Mouse (Mus musculus) kidney, embryonic 14.5 days (tissue): Measurements from ENCODE around the gene Rreb1. TPM values are rescaled to one million over a fixed set of nuclear protein-coding genes. Genes with fewer than 3 reads are reported as not detected.
A peak's percentile ranks its signal among the peaks of the same experiment; 100 is the strongest.

Source experiments
- ATAC-seq: fragments of 200-750 bp; cut with Nextera tagmentation; 2 replicates; pipeline ENCODE4 v1.8.0; 2017; ENCODE audit warnings: moderate number of reproducible peaks, mild to moderate bottlenecking, moderate TSS enrichment, moderate library complexity; ENCODE audit not compliant: low FRiP score, low TSS enrichment
- H3K27ac ChIP-seq: fragments of 300-500 bp; sonication (generic); 2 replicates; pipeline ENCODE4 v1.5.1; 2014; ENCODE audit warnings: low read depth, mild to moderate bottlenecking, low read length, moderate library complexity, mixed read lengths
- H3K27me3 ChIP-seq: fragments of 300-500 bp; sonication (generic); 2 replicates; pipeline ENCODE4 v1.6.1; 2014; ENCODE audit warnings: mild to moderate bottlenecking, low read length; ENCODE audit not compliant: control insufficient read depth, insufficient read depth
- H3K36me3 ChIP-seq: fragments of 300-500 bp; sonication (generic); 2 replicates; pipeline ENCODE4 v1.6.1; 2014; ENCODE audit warnings: low read length, mixed read lengths; ENCODE audit not compliant: control insufficient read depth, insufficient read depth
- H3K4me1 ChIP-seq: fragments of 300-500 bp; sonication (generic); 2 replicates; pipeline ENCODE4 v1.6.1; 2014; ENCODE audit warnings: low read length, mixed read lengths; ENCODE audit not compliant: control insufficient read depth, insufficient read depth
- H3K4me2 ChIP-seq: fragments of 300-500 bp; sonication (generic); replicated peaks from 2 replicates; pipeline ENCODE4 v1.6.1; 2014; ENCODE audit warnings: low read depth, mild to moderate bottlenecking, low read length
- H3K4me3 ChIP-seq: fragments of 300-500 bp; sonication (generic); 2 replicates; pipeline ENCODE4 v1.5.1; 2014; ENCODE audit warnings: mild to moderate bottlenecking, low read length
- H3K9ac ChIP-seq: fragments of 300-500 bp; sonication (generic); 2 replicates; pipeline ENCODE4 v1.6.1; 2014; ENCODE audit warnings: low read depth, mild to moderate bottlenecking, low read length, moderate library complexity
- H3K9me3 ChIP-seq: fragments of 300-500 bp; sonication (generic); 2 replicates; pipeline ENCODE4 v1.6.1; 2016; ENCODE audit warnings: low read length; ENCODE audit not compliant: control insufficient read depth
- WGBS: fragments of 180-500 bp; shearing (Covaris S2); extraction: QIAGEN DNeasy Blood & Tissue Kit; methylation state at CpG from one replicate; pipeline ENCODE4 v1.1.7; 2014; 5-methylcytosine and 5-hydroxymethylcytosine counted together
- polyA plus RNA-seq: library from polyadenylated mRNA; unstranded; fragments of >200 nt; fragmentation: Nextera tagmentation; extraction: Ambion mirVana; gene quantifications from 2 replicates; pipeline ENCODE4 v1.2.1, GENCODE M21; 2014

Gene Rreb1
- polyA plus RNA-seq, 1 experiment from 2014 or later, result 16.7 TPM

- 90% methylated on average over 5 of the region's 5 CpGs for WGBS
- Histone ChIP-seq H3K36me3 (peaks cover 35% of the 10 kb centered on the region), H3K4me3 (no peak overlapping the region)
Observed at GRCm38 (mm10) chr13:37974731-37975130, 196.5 kb downstream of the Rreb1 start.

GRCm38 (mm10) chr13:37979506-37979905, 201.3 kb downstream of the Rreb1 start:
- Histone ChIP-seq H3K27me3 (no peaks in the 10 kb centered on the region), H3K27ac (no peak overlapping the region), H3K4me2 (no peak overlapping the region), H3K9ac (no peak overlapping the region), H3K9me3 (no peaks in the 10 kb centered on the region), H3K4me1 (no peaks in the 10 kb centered on the region), H3K36me3 (peaks cover 81% of the 10 kb centered on the region), H3K4me3 (no peak overlapping the region)
- ATAC-seq, result no peak
- WGBS, result 96% methylated on average over 12 of the region's 12 CpGs

More at GRCm38 (mm10) chr13:37974731-37975130, 196.5 kb downstream of the Rreb1 start:
- H3K9me3 ChIP-seq, result no peaks in the 10 kb centered on the region
- H3K27me3 ChIP-seq, result no peaks in the 10 kb centered on the region
- no peaks in the 10 kb centered on the region for H3K4me1 ChIP-seq
- ATAC-seq, result no peak
- H3K27ac ChIP-seq, result no peak overlapping the region
- no peak overlapping the region for H3K4me2 ChIP-seq
- H3K9ac ChIP-seq, result no peak overlapping the region

- H3K9ac ChIP-seq, result no peak overlapping the region
- no peak overlapping the region for H3K4me3 ChIP-seq
- 92% methylated on average over 10 of the region's 10 CpGs for WGBS
- no peak for ATAC-seq
- no peaks in the 10 kb centered on the region for H3K9me3 ChIP-seq
- H3K4me1 ChIP-seq, result no peaks in the 10 kb centered on the region
- no peak overlapping the region for H3K4me2 ChIP-seq
- H3K36me3 ChIP-seq, result peaks cover 88% of the 10 kb centered on the region
- H3K27me3 ChIP-seq, result no peaks in the 10 kb centered on the region
- H3K27ac ChIP-seq, result no peak overlapping the region
Observed at GRCm38 (mm10) chr13:37980346-37980745, 202.1 kb downstream of the Rreb1 start.

GRCm38 (mm10) chr13:37981063-37981462, 202.9 kb downstream of the Rreb1 start:
- Histone ChIP-seq H3K27ac (no peak overlapping the region), H3K27me3 (no peaks in the 10 kb centered on the region)
- WGBS, result 93% methylated on average over 5 of the region's 5 CpGs

GRCm38 (mm10) chr13:37986166-37986565, 208.0 kb downstream of the Rreb1 start:
- H3K4me2 ChIP-seq, result no peak overlapping the region
- no peaks in the 10 kb centered on the region for H3K9me3 ChIP-seq
- no peak for ATAC-seq
- peaks cover 95% of the 10 kb centered on the region for H3K36me3 ChIP-seq
- no peak overlapping the region for H3K27ac ChIP-seq
- 87% methylated on average over 10 of the region's 10 CpGs for whole genome bisulfite sequencing
- no peaks in the 10 kb centered on the region for H3K4me1 ChIP-seq
- H3K9ac ChIP-seq, result no peak overlapping the region
- H3K27me3 ChIP-seq, result no peaks in the 10 kb centered on the region
- H3K4me3 ChIP-seq, result no peak overlapping the region

More at GRCm38 (mm10) chr13:37981063-37981462, 202.9 kb downstream of the Rreb1 start:
- Histone ChIP-seq H3K9me3 (no peaks in the 10 kb centered on the region), H3K4me3 (no peak overlapping the region), H3K36me3 (peaks cover 91% of the 10 kb centered on the region), H3K9ac (no peak overlapping the region), H3K4me1 (no peaks in the 10 kb centered on the region), H3K4me2 (no peak overlapping the region)
- ATAC-seq, result no peak

GRCm38 (mm10) chr13:37989701-37990100, 211.5 kb downstream of the Rreb1 start:
- Histone ChIP-seq H3K27me3 (no peaks in the 10 kb centered on the region), H3K4me3 (no peak overlapping the region), H3K4me2 (no peak overlapping the region), H3K9ac (no peak overlapping the region), H3K27ac (no peak overlapping the region), H3K4me1 (no peaks in the 10 kb centered on the region), H3K36me3 (peaks cover 67% of the 10 kb centered on the region), H3K9me3 (no peaks in the 10 kb centered on the region)
- 93% methylated on average over 8 of the region's 8 CpGs for WGBS
- ATAC-seq, result no peak

GRCm38 (mm10) chr13:37992638-37993371, 214.6 kb downstream of the Rreb1 start:
- Histone ChIP-seq H3K9me3 (no peaks in the 10 kb centered on the region), H3K4me1 (no peaks in the 10 kb centered on the region), H3K36me3 (peaks cover 38% of the 10 kb centered on the region), H3K27ac (peak overlapping the region; percentile 93; the same call in 1 of the 2 replicates), H3K4me3 (peak overlapping the region; percentile 97), H3K4me2 (peak overlapping the region; percentile 74), H3K9ac (peak overlapping the region; percentile 98), H3K27me3 (no peaks in the 10 kb centered on the region)
- WGBS, result 7% methylated on average over 10 of the region's 10 CpGs
- no peak for ATAC-seq

GRCm38 (mm10) chr13:37993376-37993703, 215.1 kb downstream of the Rreb1 start:
- Histone ChIP-seq H3K4me2 (peak overlapping the region; percentile 74), H3K9me3 (no peaks in the 10 kb centered on the region), H3K4me3 (peak overlapping the region; percentile 97), H3K27me3 (no peaks in the 10 kb centered on the region), H3K4me1 (no peaks in the 10 kb centered on the region), H3K27ac (peak overlapping the region; percentile 93), H3K9ac (peak overlapping the region; percentile 98), H3K36me3 (peaks cover 33% of the 10 kb centered on the region)
- no peak; the same call in 1 of the 2 replicates for ATAC-seq
- under 1% methylated on average over 17 of the region's 17 CpGs for WGBS

- peak within 1 kb of the TSS; percentile 93 for H3K27ac ChIP-seq
- no peaks in the 10 kb centered on the region for H3K4me1 ChIP-seq
- WGBS, result under 1% methylated on average over 66 of the region's 89 CpGs
- peak; percentile 98 for ATAC-seq
- H3K9me3 ChIP-seq, result no peaks in the 10 kb centered on the region
- H3K27me3 ChIP-seq, result no peaks in the 10 kb centered on the region
- peaks cover 28% of the 10 kb centered on the region for H3K36me3 ChIP-seq
- peak within 1 kb of the TSS; percentile 97 for H3K4me3 ChIP-seq
- peak within 1 kb of the TSS; percentile 74 for H3K4me2 ChIP-seq
- peak within 1 kb of the TSS; percentile 98 for H3K9ac ChIP-seq
Observed at GRCm38 (mm10) chr13:37993704-37994404, 215.7 kb downstream of the Rreb1 start, which contains the start of gene Ssr1. TSS of gene Ssr1 (minus strand) at chr13:37994217.
